Mouse (Mus musculus) mature B cell (primary cell): Measurements from ENCODE around the gene Arglu1.

Source experiments
- in situ Hi-C: fragments of 300-500 bp; cut with MboI; formaldehyde crosslinking; loops from 2 replicates; pipeline ENCODE4 v1.14.3; 2019

Arglu1 gene

DNA sequence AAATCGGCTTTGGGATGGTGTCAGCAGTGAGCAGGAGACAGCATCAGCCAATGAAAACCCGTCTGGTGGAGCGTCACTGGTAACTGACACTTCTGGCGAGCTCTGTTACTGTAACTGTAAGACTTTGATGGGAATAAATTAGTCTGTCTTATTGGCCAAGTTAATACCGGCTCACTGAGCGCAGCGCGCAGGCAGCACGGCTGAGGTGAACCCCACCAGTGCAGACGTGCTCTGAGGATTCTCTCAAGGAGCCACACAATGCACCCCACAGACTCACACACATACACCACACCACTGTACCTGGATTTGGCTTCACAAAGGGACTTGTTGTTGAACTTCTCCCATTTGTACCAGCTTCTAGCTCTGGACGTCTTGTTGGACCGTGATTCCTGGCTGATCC, 68.3 kb downstream of the Arglu1 start:
- in situ Hi-C loops, result no loop called here

DNA sequence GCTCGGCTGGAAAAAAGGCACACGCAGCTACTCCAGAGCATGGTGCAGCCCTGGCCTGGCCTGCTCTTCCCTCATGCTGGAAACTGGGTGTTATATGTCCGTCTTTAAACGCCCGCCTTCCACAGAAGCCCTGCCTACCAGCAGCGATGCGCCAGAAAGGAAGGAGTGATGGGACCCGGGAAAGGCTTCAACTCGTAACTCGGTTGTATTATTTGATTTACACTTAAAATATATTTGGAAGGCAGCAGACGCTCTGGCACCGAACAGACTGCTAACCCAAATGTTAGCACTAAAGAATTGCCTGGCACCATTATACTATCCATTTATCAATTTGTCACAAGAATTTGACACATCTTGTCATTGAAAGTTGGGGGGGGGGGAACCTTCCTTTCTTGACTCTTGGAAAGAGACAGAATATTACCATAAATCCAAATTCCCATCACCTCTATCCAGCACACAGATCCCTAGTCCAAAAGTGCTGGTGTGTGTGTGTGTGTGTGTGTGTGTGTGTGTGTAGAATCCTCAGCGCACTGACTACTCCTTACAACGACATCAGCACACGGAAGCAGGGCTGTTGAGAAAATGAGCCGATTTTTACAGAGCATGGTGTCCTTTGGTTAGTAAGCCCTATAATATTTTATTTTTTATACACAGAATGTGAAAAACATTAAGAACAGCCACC, 68.9 kb downstream of the Arglu1 start:
- in situ Hi-C loops, result no loop called here

DNA sequence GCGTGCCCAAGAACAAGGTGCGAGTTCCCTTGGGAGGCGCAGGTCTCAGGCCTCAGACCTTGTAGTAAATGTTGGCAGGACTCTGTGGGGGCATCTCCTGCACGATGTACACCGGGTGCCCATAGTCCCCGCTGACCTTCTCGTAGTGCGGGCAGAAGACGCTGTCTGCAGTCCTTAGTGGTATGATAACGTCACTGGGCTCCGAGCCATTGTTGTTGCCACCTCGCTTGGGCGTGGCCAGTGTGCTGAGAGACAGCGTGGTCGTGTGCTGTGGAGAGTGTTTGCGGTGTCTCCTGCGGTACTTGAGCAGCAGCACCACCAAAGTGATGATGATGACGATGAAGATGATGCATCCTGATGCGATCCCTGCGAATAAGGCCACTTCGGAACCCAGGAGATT, 69.8 kb downstream of the Arglu1 start:
- in situ Hi-C loops, result no loop called here

DNA sequence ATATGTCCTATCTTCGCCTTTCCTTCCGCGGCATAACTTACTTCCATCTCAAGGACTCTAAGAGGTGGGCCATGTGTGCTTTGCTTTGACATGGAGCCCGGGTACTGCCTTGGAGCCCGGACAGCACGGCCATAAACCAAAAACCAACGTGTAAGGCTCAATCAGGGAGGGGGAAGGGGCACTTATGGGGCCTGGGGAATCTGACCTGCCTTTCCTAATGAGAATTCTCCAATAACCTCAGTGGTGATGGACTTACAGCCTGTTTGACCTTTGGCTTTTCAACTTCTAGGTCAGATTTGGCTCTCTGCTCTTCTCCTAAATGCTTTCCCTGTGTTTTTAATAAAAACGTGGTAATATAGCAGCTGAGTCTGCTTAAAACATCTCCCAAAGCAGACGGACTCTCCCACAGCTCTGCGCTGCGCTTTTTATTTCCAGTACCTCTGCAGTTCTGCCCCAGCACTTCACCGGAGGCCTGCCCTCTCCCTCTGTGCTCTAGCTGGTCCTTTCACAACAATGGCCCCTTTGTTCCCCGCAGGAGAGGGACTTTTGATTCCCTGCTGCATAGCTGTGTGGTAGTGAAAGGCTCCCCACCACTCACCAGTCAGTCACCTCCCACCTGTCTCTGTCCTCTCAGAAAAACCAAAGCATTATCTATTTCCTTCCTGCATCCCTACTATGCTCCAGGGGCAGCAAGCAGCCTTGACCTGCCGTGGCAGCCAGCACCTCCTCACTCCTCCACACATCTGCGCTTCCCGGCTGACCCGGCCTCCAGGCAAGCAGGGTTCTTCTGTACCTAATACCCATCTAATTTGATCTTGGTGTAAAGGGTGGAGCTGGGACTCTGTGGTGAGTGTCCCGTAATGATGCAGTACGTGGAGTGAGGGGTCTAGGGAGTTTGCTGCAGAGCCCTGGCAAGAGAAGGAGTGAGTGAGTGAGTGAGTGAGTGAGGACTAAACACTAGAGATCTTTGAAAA, 70.8 kb downstream of the Arglu1 start:
- in situ Hi-C loops, result no loop called here
